Mouse (Mus musculus) hindbrain, embryonic 14.5 days (tissue): ENCODE measurements around the gene Cir1. TPM values are rescaled to one million over a fixed set of nuclear protein-coding genes. Genes with fewer than 3 reads are reported as not detected.
A peak's percentile ranks its signal among the peaks of the same experiment; 100 is the strongest.

Source experiments
- ATAC-seq: fragments of 200-750 bp; cut with Nextera tagmentation; 2 replicates; pipeline ENCODE4 v1.8.0; 2017; ENCODE audit warnings: moderate number of reproducible peaks, mild to moderate bottlenecking, moderate TSS enrichment, moderate library complexity; ENCODE audit not compliant: low FRiP score
- DNase-seq: peaks from one replicate; pipeline ENCODE4 v3.0.0-alpha.2; 2015; ENCODE audit warnings: low spot score
- H3K27ac ChIP-seq: fragments of 300-500 bp; sonication (generic); 2 replicates; pipeline ENCODE4 v1.5.1; 2014; ENCODE audit warnings: mild to moderate bottlenecking, moderate library complexity
- H3K27me3 ChIP-seq: fragments of 300-500 bp; sonication (generic); 2 replicates; pipeline ENCODE4 v1.6.1; 2014; ENCODE audit warnings: mild to moderate bottlenecking, low read length, mixed read lengths; ENCODE audit not compliant: control insufficient read depth, insufficient read depth
- H3K36me3 ChIP-seq: fragments of 300-500 bp; sonication (generic); replicated peaks from 2 replicates; pipeline ENCODE4 v1.6.1; 2014; ENCODE audit not compliant: control insufficient read depth, insufficient read depth
- H3K4me1 ChIP-seq: fragments of 300-500 bp; sonication (generic); replicated peaks from 2 replicates; pipeline ENCODE4 v1.6.1; 2014; ENCODE audit warnings: antibody characterized with exemption, low read length, mixed read lengths; ENCODE audit not compliant: control insufficient read depth, insufficient read depth
- H3K4me2 ChIP-seq: fragments of 300-500 bp; sonication (generic); replicated peaks from 2 replicates; pipeline ENCODE4 v1.6.1; 2014; ENCODE audit warnings: mild to moderate bottlenecking, moderate library complexity
- H3K4me3 ChIP-seq: fragments of 300-500 bp; sonication (generic); replicated peaks from 2 replicates; pipeline ENCODE4 v1.5.1; 2014; ENCODE audit warnings: mild to moderate bottlenecking, low read length
- H3K9ac ChIP-seq: fragments of 300-500 bp; sonication (generic); 2 replicates; pipeline ENCODE4 v1.6.1; 2014
- H3K9me3 ChIP-seq: fragments of 300-500 bp; sonication (generic); 2 replicates; pipeline ENCODE4 v1.6.1; 2016; ENCODE audit warnings: low read length; ENCODE audit not compliant: control insufficient read depth
- WGBS: fragments of 180-500 bp; shearing (Covaris S2); extraction: QIAGEN DNeasy Blood & Tissue Kit; methylation state at CpG from one replicate; pipeline ENCODE4 v1.1.7; 2014; 5-methylcytosine and 5-hydroxymethylcytosine counted together
- polyA plus RNA-seq: library from polyadenylated mRNA; unstranded; fragments of >200 nt; fragmentation: Nextera tagmentation; extraction: Ambion mirVana; gene quantifications from 2 replicates; pipeline ENCODE4 v1.2.1, GENCODE M21; 2014

The Cir1 gene
- polyA plus RNA-seq, 1 experiment from 2014 or later = 28.0 TPM

GRCm38 (mm10) chr2:73276141-73276571 is 36.3 kb downstream of the Cir1 start:
- H3K27me3 ChIP-seq = peaks cover 71% of the 10 kb centered on the region
- H3K4me2 ChIP-seq = no peak overlapping the region
- H3K27ac ChIP-seq = no peak overlapping the region
- H3K4me3 ChIP-seq = no peak overlapping the region
- H3K36me3 ChIP-seq = no peaks in the 10 kb centered on the region
- no peak overlapping the region for H3K9ac ChIP-seq
- DNase-seq (peak; percentile 51), ATAC-seq (no peak)
- H3K9me3 ChIP-seq = no peaks in the 10 kb centered on the region
- WGBS = under 1% methylated on average over 6 of the region's 6 CpGs
- H3K4me1 ChIP-seq = peaks cover 15% of the 10 kb centered on the region

- DNase-seq = peak; percentile 49
- ATAC-seq = no peak
- H3K4me1 ChIP-seq = peaks cover 15% of the 10 kb centered on the region
Measured at GRCm38 (mm10) chr2:73275261-73276040, 37.0 kb downstream of the Cir1 start.

GRCm38 (mm10) chr2:73274119-73274920 is 38.2 kb downstream of the Cir1 start:
- under 1% methylated on average over 87 of the region's 88 CpGs for WGBS
- no peaks in the 10 kb centered on the region for H3K9me3 ChIP-seq
- ATAC-seq (peak; percentile 21; the same call in 1 of the 2 replicates), DNase-seq (no peak)
- peaks cover 71% of the 10 kb centered on the region for H3K27me3 ChIP-seq
- H3K4me3 ChIP-seq = peak overlapping the region; percentile 34
- peak overlapping the region; percentile 52 for H3K4me2 ChIP-seq
- peak overlapping the region; percentile 47 for H3K9ac ChIP-seq
- no peak overlapping the region for H3K27ac ChIP-seq
- H3K4me1 ChIP-seq = peaks cover 15% of the 10 kb centered on the region
- no peaks in the 10 kb centered on the region for H3K36me3 ChIP-seq

More at GRCm38 (mm10) chr2:73275261-73276040, 37.0 kb downstream of the Cir1 start:
- Histone ChIP-seq H3K27me3 (peaks cover 67% of the 10 kb centered on the region), H3K9me3 (no peaks in the 10 kb centered on the region), H3K9ac (no peak overlapping the region), H3K27ac (no peak overlapping the region), H3K36me3 (no peaks in the 10 kb centered on the region), H3K4me3 (no peak overlapping the region), H3K4me2 (no peak overlapping the region)
- 8% methylated on average over 8 of the region's 8 CpGs for WGBS

GRCm38 (mm10) chr2:73273249-73274118 is 39.0 kb downstream of the Cir1 start:
- peak overlapping the region; percentile 52 for H3K4me2 ChIP-seq
- DNase-seq (no peak), ATAC-seq (0 out of 2 replicates have a peak, but pooled peaks have one; percentile 10)
- H3K9me3 ChIP-seq = no peaks in the 10 kb centered on the region
- no peaks in the 10 kb centered on the region for H3K36me3 ChIP-seq
- peak overlapping the region; percentile 34 for H3K4me3 ChIP-seq
- peaks cover 15% of the 10 kb centered on the region for H3K4me1 ChIP-seq
- H3K27me3 ChIP-seq = peaks cover 70% of the 10 kb centered on the region
- no peak overlapping the region for H3K27ac ChIP-seq
- WGBS = under 1% methylated on average over 105 of the region's 110 CpGs
- peak overlapping the region; percentile 47 for H3K9ac ChIP-seq

GRCm38 (mm10) chr2:73272351-73273248 is 39.9 kb downstream of the Cir1 start:
- Histone ChIP-seq H3K27me3 (peaks cover 72% of the 10 kb centered on the region), H3K4me2 (peak overlapping the region; percentile 52), H3K4me3 (peak overlapping the region; percentile 34), H3K27ac (no peak overlapping the region), H3K36me3 (no peaks in the 10 kb centered on the region), H3K4me1 (peaks cover 14% of the 10 kb centered on the region), H3K9me3 (no peaks in the 10 kb centered on the region), H3K9ac (peak overlapping the region; percentile 47; the same call in 1 of the 2 replicates)
- DNase-seq = peak; percentile 44
- no peak for ATAC-seq
- WGBS = under 1% methylated on average over 54 of the region's 55 CpGs

GRCm38 (mm10) chr2:73271459-73272161 is 40.9 kb downstream of the Cir1 start, which contains the start of gene Sp9:
Gene Sp9, plus strand, starts transcription at chr2:73271925.
- Histone ChIP-seq H3K27ac (no peak within 1 kb of the TSS), H3K4me1 (peaks cover 11% of the 10 kb centered on the region; the same call in 1 of the 2 replicates), H3K4me3 (peak within 1 kb of the TSS; percentile 34), H3K9ac (no peak within 1 kb of the TSS), H3K36me3 (no peaks in the 10 kb centered on the region), H3K9me3 (no peaks in the 10 kb centered on the region), H3K4me2 (peak within 1 kb of the TSS; percentile 52), H3K27me3 (peaks cover 71% of the 10 kb centered on the region)
- ATAC-seq (peak; percentile 68; the same call in 1 of the 2 replicates), DNase-seq (peak; percentile 70)
- WGBS = under 1% methylated on average over 48 of the region's 48 CpGs

- no peaks in the 10 kb centered on the region for H3K36me3 ChIP-seq
- DNase-seq = peak; percentile 50
- peaks cover 71% of the 10 kb centered on the region for H3K27me3 ChIP-seq
- no peak overlapping the region for H3K9ac ChIP-seq
- H3K4me3 ChIP-seq = no peak overlapping the region
- H3K9me3 ChIP-seq = no peaks in the 10 kb centered on the region
- H3K27ac ChIP-seq = no peak overlapping the region
- peak overlapping the region; percentile 52 for H3K4me2 ChIP-seq
- H3K4me1 ChIP-seq = peaks cover 11% of the 10 kb centered on the region; the same call in 1 of the 2 replicates
- WGBS = under 1% methylated on average over 38 of the region's 38 CpGs
- no peak for ATAC-seq
Measured at GRCm38 (mm10) chr2:73270593-73271458, 41.7 kb downstream of the Cir1 start.
